In the genomic region with DNA sequence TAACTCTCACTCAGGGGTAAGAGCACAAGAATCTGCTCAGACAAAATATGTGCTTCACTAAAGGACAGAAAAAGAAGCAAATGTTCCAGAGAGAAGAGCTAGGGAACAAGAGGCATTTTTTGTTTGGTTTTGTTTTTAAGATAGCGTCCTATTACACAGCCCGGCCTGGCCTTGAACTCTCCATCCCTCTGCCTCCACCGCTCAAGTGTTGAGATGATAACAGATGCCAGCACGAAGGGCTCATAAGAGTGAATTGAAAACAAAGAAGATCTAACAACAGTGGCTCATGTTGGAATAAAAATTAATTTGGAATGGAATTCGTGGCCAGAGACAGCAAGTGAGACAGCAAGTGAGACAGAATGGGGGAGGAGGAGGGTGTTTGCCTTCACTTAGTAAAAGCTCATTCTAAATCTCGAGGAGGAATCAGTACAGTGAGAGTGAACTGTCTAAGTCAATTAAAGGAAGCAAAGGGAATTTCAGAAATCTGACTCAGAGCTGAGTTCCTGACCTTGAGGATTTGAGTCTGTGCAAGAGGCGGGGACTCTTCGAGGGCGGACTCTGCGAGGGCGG, we compare ENCODE assay signal across 20 mouse cellular contexts.
DNase-seq lines count a peak whose midpoint lies in the region; ATAC-seq and TF ChIP-seq lines count a peak whose summit lies in the region.
"Had no signal": no experiment of that assay in that cellular context is flagged by ENCODE, and none has a peak within 500 bp of the region (broad histone marks: within the 10 kb centered on the region; RNA-seq: fewer than 3 reads in every experiment).

No protein-coding gene starts in this region.

- ATAC-seq in liver, embryonic 12.5 days = no peak
- ATAC-seq: forebrain, embryonic 13.5 days; forebrain, postnatal 0 days; hindbrain, embryonic 16.5 days; inflammation-experienced regulatory T-cells, adult 6 months; Patski had no signal

- intact Hi-C loops in gastrocnemius, adult 2 months (cut with DNase I) = no loop called here

- H3K9me3 ChIP-seq in liver, embryonic 12.5 days (replicated peaks) = no peaks in the 10 kb centered on the region
- H3K9me3 ChIP-seq: forebrain, embryonic 13.5 days had no signal

- TF ChIP-seq POLR2A in liver, adult 2 months (IDR thresholded peaks at IDR 0.05; ENCODE audit: extremely low read depth, insufficient read depth, low read length) = no peak

- TF ChIP-seq CTCF in liver, adult 2 months (IDR thresholded peaks at IDR 0.05; ENCODE audit: low read depth, low read length) = no peak
- no peak for TF ChIP-seq CTCF in gastrocnemius, adult 2 months (IDR thresholded peaks at IDR 0.05)

- no peak overlapping the region for H3K4me3 ChIP-seq in liver, adult 2 months (ENCODE audit: insufficient read depth, low read depth, low read length)
- H3K4me3 ChIP-seq in liver, embryonic 12.5 days = no peak overlapping the region
- H3K4me3 ChIP-seq in gastrocnemius, adult 2 months = no peak overlapping the region
- H3K4me3 ChIP-seq: embryonic facial prominence, embryonic 10.5 days; forebrain, embryonic 13.5 days; hindbrain, embryonic 12.5 days had no signal

- no peak overlapping the region for H3K27ac ChIP-seq in liver, adult 2 months (replicated peaks; ENCODE audit: insufficient read depth, low read depth, low read length)
- no peak overlapping the region for H3K27ac ChIP-seq in liver, embryonic 12.5 days
- H3K27ac ChIP-seq in gastrocnemius, adult 2 months = no peak overlapping the region
- H3K27ac ChIP-seq: embryonic facial prominence, embryonic 10.5 days; forebrain, embryonic 13.5 days; hindbrain, embryonic 12.5 days had no signal

- WGBS in liver, adult 2 months = 52% methylated on average over 11 of the region's 11 CpGs
- WGBS in liver, embryonic 12.5 days (ENCODE audit: insufficient replicate concordance) = 64% methylated on average over 11 of the region's 11 CpGs

- H3K4me2 ChIP-seq in liver, embryonic 12.5 days = no peak overlapping the region
- H3K4me2 ChIP-seq: forebrain, embryonic 13.5 days; hindbrain, embryonic 12.5 days had no signal

- H3K27me3 ChIP-seq in liver, adult 2 months (ENCODE audit: control insufficient read depth, insufficient read depth, low read length) = no peaks in the 10 kb centered on the region
- no peaks in the 10 kb centered on the region for H3K27me3 ChIP-seq in liver, embryonic 12.5 days (replicated peaks)
- H3K27me3 ChIP-seq: forebrain, embryonic 13.5 days; hindbrain, embryonic 12.5 days; Patski had no signal

- no peaks in the 10 kb centered on the region for H3K79me2 ChIP-seq in liver, adult 2 months (ENCODE audit: control insufficient read depth, insufficient read depth, low read length)

- H3K9ac ChIP-seq in liver, adult 2 months (ENCODE audit: low read depth, low read length) = no peak overlapping the region
- H3K9ac ChIP-seq in liver, embryonic 12.5 days = no peak overlapping the region
- H3K9ac ChIP-seq: forebrain, embryonic 13.5 days; forebrain, postnatal 0 days; hindbrain, embryonic 12.5 days had no signal

- peak; percentile 18 for DNase-seq in adrenal gland, postnatal 10 days
- no peak for DNase-seq in adrenal gland, adult 18-20 months (ENCODE audit: low spot score in 2 of 2)
- peak; percentile 9 for DNase-seq in liver, adult 2 months (ENCODE audit: extremely low read depth, low read depth, low spot score)
- DNase-seq in urinary bladder, adult 2 months (ENCODE audit: low spot score) = peak; percentile 10
- DNase-seq in urinary bladder, postnatal 10 days (ENCODE audit: low spot score) = no peak
- peak; percentile 58 for DNase-seq in testis, postnatal 14 days (ENCODE audit: low spot score)
- DNase-seq in gastrocnemius, adult 2 months = no peak
- DNase-seq: cerebellum, adult 2 months; cerebellum, postnatal 10 days; forebrain, postnatal 0 days; gastrocnemius, postnatal 25 days; heart, postnatal 10 days; heart, postnatal 4 days had no signal

- no peaks in the 10 kb centered on the region for H3K36me3 ChIP-seq in liver, adult 2 months (ENCODE audit: control insufficient read depth, insufficient read depth, low read length)
- H3K36me3 ChIP-seq in liver, embryonic 12.5 days = no peaks in the 10 kb centered on the region
- H3K36me3 ChIP-seq: embryonic facial prominence, embryonic 10.5 days; hindbrain, embryonic 12.5 days had no signal

- H3K4me1 ChIP-seq in liver, adult 2 months (ENCODE audit: control insufficient read depth, insufficient read depth, low read length) = no peaks in the 10 kb centered on the region
- no peaks in the 10 kb centered on the region for H3K4me1 ChIP-seq in liver, embryonic 12.5 days
- H3K4me1 ChIP-seq: forebrain, embryonic 13.5 days; hindbrain, embryonic 12.5 days had no signal

Comparison
In these comparisons a context has a peak if more than half of its experiments do, and no peak if none do; other contexts are left out.
1. DNase-seq: peak in adrenal gland, postnatal 10 days (single experiment), liver, adult 2 months (single experiment), urinary bladder, adult 2 months (single experiment) and testis, postnatal 14 days (single experiment); none in adrenal gland, adult 18-20 months (0 of 2), urinary bladder, postnatal 10 days (single experiment) and gastrocnemius, adult 2 months (single experiment).